Mouse (Mus musculus) limb, embryonic 11.5 days (tissue): ENCODE measurements around the gene Uqcc1. TPM values are rescaled to one million over a fixed set of nuclear protein-coding genes. Genes with fewer than 3 reads are reported as not detected.
"Not testable (repeated sequence)": the region's sequence is repeated elsewhere in the genome, so short reads cannot be mapped to it uniquely, and the experiment has no call there.

Experiments
- ATAC-seq: fragments of 200-750 bp; cut with Nextera tagmentation; 2 replicates; pipeline ENCODE4 v1.8.0; 2017; ENCODE audit warnings: low read depth; ENCODE audit not compliant: insufficient number of reproducible peaks, low FRiP score, low TSS enrichment
- DNase-seq: peaks from one replicate; pipeline ENCODE4 v3.0.0-alpha.2; 2015; ENCODE audit warnings: low spot score
- H3K27ac ChIP-seq: fragments of 300-500 bp; sonication (generic); replicated peaks from 2 replicates; pipeline ENCODE4 v1.5.1; 2014; ENCODE audit warnings: low read depth, mild to moderate bottlenecking, low read length
- H3K27me3 ChIP-seq: fragments of 300-500 bp; sonication (generic); 2 replicates; pipeline ENCODE4 v1.6.1; 2014; ENCODE audit warnings: mild to moderate bottlenecking, low read length, mixed read lengths; ENCODE audit not compliant: control insufficient read depth, insufficient read depth
- H3K36me3 ChIP-seq: fragments of 300-500 bp; sonication (generic); 2 replicates; pipeline ENCODE4 v1.6.1; 2014; ENCODE audit warnings: mild to moderate bottlenecking, low read length, moderate library complexity, mixed read lengths; ENCODE audit not compliant: control insufficient read depth, insufficient read depth
- H3K4me1 ChIP-seq: fragments of 300-500 bp; sonication (generic); 2 replicates; pipeline ENCODE4 v1.6.1; 2014; ENCODE audit warnings: low read length, mixed read lengths; ENCODE audit not compliant: control insufficient read depth, insufficient read depth
- H3K4me2 ChIP-seq: fragments of 300-500 bp; sonication (generic); 2 replicates; pipeline ENCODE4 v1.6.1; 2014; ENCODE audit warnings: low read depth, mild to moderate bottlenecking, moderate library complexity; ENCODE audit not compliant: severe bottlenecking
- H3K4me3 ChIP-seq: fragments of 300-500 bp; sonication (generic); 2 replicates; pipeline ENCODE4 v1.5.1; 2014; ENCODE audit warnings: low read depth, low read length
- H3K9ac ChIP-seq: fragments of 300-500 bp; sonication (generic); 2 replicates; pipeline ENCODE4 v1.6.1; 2014; ENCODE audit warnings: mild to moderate bottlenecking, low read length
- H3K9me3 ChIP-seq: fragments of 300-500 bp; sonication (generic); 2 replicates; pipeline ENCODE4 v1.6.1; 2016; ENCODE audit warnings: low read length; ENCODE audit not compliant: control insufficient read depth
- WGBS: fragments of 180-500 bp; shearing (Covaris S2); extraction: QIAGEN DNeasy Blood & Tissue Kit; methylation state at CpG from one replicate; pipeline ENCODE4 v1.1.7; 2014; 5-methylcytosine and 5-hydroxymethylcytosine counted together
- polyA plus RNA-seq: library from polyadenylated mRNA; unstranded; fragments of >200 nt; fragmentation: Nextera tagmentation; extraction: Ambion mirVana; gene quantifications from 2 replicates; pipeline ENCODE4 v1.2.1, GENCODE M21; 2014

The Uqcc1 gene
- polyA plus RNA-seq, 1 experiment from 2014 or later: 60.4 TPM

GRCm38 (mm10) chr2:155944685-155945084, 14.6 kb upstream of the Uqcc1 start:
- ATAC-seq (no peak), DNase-seq (no peak)
- peak overlapping the region; percentile 43 for H3K4me2 ChIP-seq
- peaks cover 28% of the 10 kb centered on the region for H3K4me1 ChIP-seq
- peak overlapping the region; percentile 71 for H3K27ac ChIP-seq
- peak overlapping the region; percentile 32 for H3K9ac ChIP-seq
- no peaks in the 10 kb centered on the region for H3K36me3 ChIP-seq
- 79% methylated on average over 4 of the region's 4 CpGs for WGBS
- H3K27me3 ChIP-seq: no peaks in the 10 kb centered on the region
- H3K9me3 ChIP-seq: no peaks in the 10 kb centered on the region
- peak overlapping the region; percentile 9 for H3K4me3 ChIP-seq

- ATAC-seq (peak; percentile 48), DNase-seq (peak; percentile 84)
- Histone ChIP-seq H3K4me1 (peaks cover 20% of the 10 kb centered on the region), H3K4me2 (peak overlapping the region; percentile 43), H3K27ac (peak overlapping the region; percentile 30; the same call in 1 of the 2 replicates), H3K36me3 (no peaks in the 10 kb centered on the region), H3K9ac (peak overlapping the region; percentile 41; the same call in 1 of the 2 replicates), H3K9me3 (no peaks in the 10 kb centered on the region), H3K27me3 (no peaks in the 10 kb centered on the region), H3K4me3 (peak overlapping the region; percentile 9)
- WGBS: 0% methylated on average over 8 of the region's 8 CpGs
Measured at GRCm38 (mm10) chr2:155943463-155943862, 13.4 kb upstream of the Uqcc1 start.

- Histone ChIP-seq H3K9ac (no peak overlapping the region), H3K27ac (no peak overlapping the region; the same call in 1 of the 2 replicates), H3K4me1 (peaks cover 20% of the 10 kb centered on the region), H3K27me3 (no peaks in the 10 kb centered on the region), H3K9me3 (no peaks in the 10 kb centered on the region), H3K4me3 (no peak overlapping the region), H3K36me3 (no peaks in the 10 kb centered on the region), H3K4me2 (no peak overlapping the region; the same call in 1 of the 2 replicates)
- 87% methylated on average over 40 of the region's 40 CpGs for WGBS
- no peak for ATAC-seq
- DNase-seq: no peak
Measured at GRCm38 (mm10) chr2:155941697-155942442, 11.8 kb upstream of the Uqcc1 start.

GRCm38 (mm10) chr2:155940681-155941080, 10.6 kb upstream of the Uqcc1 start, which contains the start of gene Gm15557:
TSS of gene Gm15557 (plus strand) at chr2:155940728.
- H3K4me2 ChIP-seq: no peak within 1 kb of the TSS
- WGBS: 87% methylated on average over 3 of the region's 3 CpGs
- no peak within 1 kb of the TSS for H3K9ac ChIP-seq
- H3K4me3 ChIP-seq: no peak within 1 kb of the TSS
- no peaks in the 10 kb centered on the region for H3K36me3 ChIP-seq
- peaks cover 20% of the 10 kb centered on the region for H3K4me1 ChIP-seq
- H3K9me3 ChIP-seq: no peaks in the 10 kb centered on the region
- no peaks in the 10 kb centered on the region for H3K27me3 ChIP-seq
- no peak for ATAC-seq
- DNase-seq: no peak
- H3K27ac ChIP-seq: no peak within 1 kb of the TSS

- Histone ChIP-seq H3K4me3 (no peak overlapping the region), H3K36me3 (no peaks in the 10 kb centered on the region), H3K27ac (no peak overlapping the region), H3K9me3 (no peaks in the 10 kb centered on the region), H3K4me2 (no peak overlapping the region), H3K27me3 (no peaks in the 10 kb centered on the region), H3K4me1 (peaks cover 18% of the 10 kb centered on the region), H3K9ac (no peak overlapping the region)
- DNase-seq (no peak), ATAC-seq (no peak)
- 80% methylated on average over 7 of the region's 7 CpGs for WGBS
Measured at GRCm38 (mm10) chr2:155939897-155940529, 9.9 kb upstream of the Uqcc1 start.

- Histone ChIP-seq H3K27ac (no peak overlapping the region), H3K4me3 (peak overlapping the region; percentile 57), H3K9ac (no peak overlapping the region), H3K4me1 (peaks cover 3% of the 10 kb centered on the region), H3K36me3 (no peaks in the 10 kb centered on the region; the same call in 1 of the 2 replicates), H3K9me3 (no peaks in the 10 kb centered on the region), H3K4me2 (peak overlapping the region; percentile 66), H3K27me3 (no peaks in the 10 kb centered on the region)
- DNase-seq: peak; percentile 25
- ATAC-seq: no peak
- 66% methylated on average over 7 of the region's 7 CpGs for WGBS
Measured at GRCm38 (mm10) chr2:155928711-155929345, 1.3 kb downstream of the Uqcc1 start.

GRCm38 (mm10) chr2:155925213-155925612, 4.9 kb downstream of the Uqcc1 start:
- not testable (repeated sequence) for H3K27ac ChIP-seq, H3K4me1 ChIP-seq, H3K9me3 ChIP-seq, H3K4me3 ChIP-seq, H3K9ac ChIP-seq, H3K4me2 ChIP-seq, H3K36me3 ChIP-seq, ATAC-seq, H3K27me3 ChIP-seq, DNase-seq
- WGBS: 93% methylated on average over 6 of the region's 6 CpGs

- Histone ChIP-seq H3K9ac (no peak overlapping the region), H3K4me2 (no peak overlapping the region), H3K27me3 (no peaks in the 10 kb centered on the region), H3K4me1 (no peaks in the 10 kb centered on the region), H3K9me3 (no peaks in the 10 kb centered on the region), H3K4me3 (no peak overlapping the region), H3K27ac (no peak overlapping the region), H3K36me3 (peaks cover 3% of the 10 kb centered on the region; the same call in 1 of the 2 replicates)
- DNase-seq (no peak), ATAC-seq (no peak)
- 97% methylated on average over 7 of the region's 7 CpGs for WGBS
Measured at GRCm38 (mm10) chr2:155923143-155923542, 7.0 kb downstream of the Uqcc1 start.
